Mouse (Mus musculus): ENCODE measurements around the gene Mip.
"Not testable (repeated sequence)": the region's sequence is repeated elsewhere in the genome, so short reads cannot be mapped to it uniquely, and the experiment has no call there.

Gene Mip

GRCm38 (mm10) chr10:128211390-128212108, 14.1 kb upstream of the Mip start, which contains the start of gene Spryd4:
Spryd4 (minus strand) TSS chr10:128211807.
- DNase-seq (ENCODE audit: low read depth in 2 of 2, low spot score in 2 of 2): peak; percentile 81 to 87

GRCm38 (mm10) chr10:128212148-128212547, 13.5 kb upstream of the Mip start:
- no peak for DNase-seq (ENCODE audit: low read depth in 2 of 2, low spot score in 2 of 2)

DNA sequence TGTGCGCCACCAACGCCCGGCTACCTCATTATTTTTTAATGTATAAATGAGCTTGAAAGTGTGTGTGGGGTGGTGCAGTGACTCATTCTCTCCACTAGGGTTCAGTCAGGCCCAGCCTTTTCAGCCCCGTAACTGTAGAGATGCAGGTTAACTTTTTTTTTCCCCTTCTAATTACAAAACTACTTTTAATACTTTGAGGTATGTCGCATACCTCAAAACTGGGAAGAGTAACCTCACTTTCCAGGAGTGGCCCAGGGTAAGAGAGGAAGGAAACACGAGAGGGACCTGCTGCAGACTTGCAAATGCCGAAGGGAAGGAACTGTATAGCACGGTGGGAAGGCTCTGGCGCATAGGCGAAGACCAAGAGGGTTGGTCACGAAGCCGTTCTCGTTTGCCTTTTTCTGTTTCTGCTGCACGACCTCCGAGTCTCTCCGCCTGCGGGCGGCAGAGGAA, 12.7 kb upstream of the Mip start:
- peak; percentile 61 to 80 for DNase-seq (ENCODE audit: low read depth in 2 of 2, low spot score in 2 of 2)

GRCm38 (mm10) chr10:128214112-128214511, 11.5 kb upstream of the Mip start:
- DNase-seq (ENCODE audit: low read depth in 2 of 2, low spot score in 2 of 2): not testable (repeated sequence)

DNA sequence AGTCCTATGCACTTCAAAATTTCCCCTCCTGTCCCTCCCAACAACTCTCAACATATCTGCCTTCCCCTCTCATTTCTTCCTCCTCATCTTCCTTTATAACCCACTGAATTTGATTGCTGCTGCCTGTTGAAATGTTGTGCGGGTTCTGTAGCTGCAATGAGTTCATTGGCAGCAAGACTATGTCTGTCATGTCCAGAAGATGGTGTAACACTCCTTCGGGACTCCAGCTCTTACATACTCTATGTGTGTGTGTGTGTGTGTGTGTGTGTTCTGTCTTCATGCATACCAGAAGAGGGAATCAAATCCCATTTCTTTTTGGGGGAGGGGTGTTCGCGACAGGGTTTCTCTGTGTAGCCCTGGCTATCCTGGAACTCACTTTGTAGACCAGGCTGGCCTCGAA, 10.7 kb upstream of the Mip start:
- DNase-seq (ENCODE audit: low read depth in 2 of 2, low spot score in 2 of 2): no peak

DNA sequence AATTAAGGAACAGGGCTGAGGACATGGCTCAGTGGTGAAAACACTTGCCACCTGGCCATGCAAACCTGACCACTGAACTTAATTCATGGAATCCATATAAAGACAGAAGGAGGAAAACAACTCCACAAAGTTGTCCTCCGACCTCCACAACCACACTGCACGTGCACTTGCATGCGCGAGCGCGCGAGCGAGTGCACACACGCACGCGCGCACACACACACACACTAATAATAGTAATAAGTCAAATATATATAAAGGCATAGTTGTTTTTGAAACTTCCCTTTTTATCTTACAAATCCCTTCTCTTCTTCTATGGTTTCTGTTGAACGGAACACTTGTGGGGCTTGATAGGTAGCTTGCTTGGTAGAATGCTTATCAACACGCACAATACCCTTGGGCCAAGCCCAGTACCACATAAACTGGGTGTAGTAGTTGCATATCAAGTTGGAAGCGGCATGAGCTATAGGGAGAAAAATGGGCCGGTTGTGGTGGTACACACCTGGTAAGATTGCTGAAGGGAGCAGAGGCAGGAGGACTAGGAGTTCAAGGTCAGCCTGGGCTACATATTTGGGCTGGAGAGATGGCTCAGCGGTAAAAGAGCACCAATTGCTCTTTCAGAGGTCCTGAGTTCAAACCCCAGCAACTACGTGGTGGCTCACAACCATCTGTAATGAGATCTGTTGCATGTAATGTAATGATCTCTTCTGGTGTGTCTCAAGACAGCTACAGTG, 7.1 kb upstream of the Mip start:
- DNase-seq (ENCODE audit: low read depth in 2 of 2, low spot score in 2 of 2): no peak

GRCm38 (mm10) chr10:128221533-128222286, 3.9 kb upstream of the Mip start:
- DNase-seq (ENCODE audit: low read depth in 2 of 2, low spot score in 2 of 2): peak in 1 of 2 experiments; percentile 8

DNA sequence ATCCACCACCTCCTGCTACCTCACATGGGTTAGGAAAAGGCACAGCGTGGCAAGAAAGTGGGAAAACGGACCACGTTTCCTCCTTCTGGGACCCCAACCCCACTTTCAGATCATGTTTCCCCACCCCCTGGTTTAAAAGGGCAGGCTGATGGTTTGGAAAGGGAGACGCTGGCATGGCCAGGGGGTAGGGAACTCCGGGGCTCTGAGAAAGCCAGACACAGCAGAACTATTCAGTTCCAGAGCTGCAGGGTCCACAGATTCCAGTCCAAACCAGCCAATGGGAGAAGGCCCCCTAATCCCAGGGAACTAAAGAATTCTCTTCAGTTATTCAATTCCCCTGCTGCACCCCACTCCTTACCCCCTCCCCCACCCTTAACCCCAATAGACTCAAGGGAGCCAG, 574 bp upstream of the Mip start:
- DNase-seq (ENCODE audit: low read depth in 2 of 2, low spot score in 2 of 2): no peak

DNA sequence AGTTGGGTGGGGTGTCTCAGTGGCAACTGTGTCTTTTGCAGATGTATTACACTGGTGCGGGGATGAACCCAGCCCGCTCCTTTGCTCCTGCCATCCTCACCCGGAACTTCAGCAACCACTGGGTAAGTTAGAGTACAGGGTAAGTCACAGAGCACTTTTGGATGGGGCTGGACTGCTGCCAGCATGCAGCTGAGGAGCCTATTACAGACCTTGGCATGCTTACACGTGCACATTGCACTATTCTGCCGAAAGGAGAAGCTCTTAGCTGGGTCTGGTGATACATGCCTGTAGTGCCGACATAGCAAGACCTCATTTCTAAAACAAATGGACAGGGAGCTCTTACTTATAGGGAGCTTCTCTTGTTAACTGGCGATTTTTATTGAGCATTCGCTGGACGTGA, 2.0 kb downstream of the Mip start:
- DNase-seq (ENCODE audit: low read depth in 2 of 2, low spot score in 2 of 2): no peak

GRCm38 (mm10) chr10:128228009-128228408, 2.4 kb downstream of the Mip start:
- DNase-seq (ENCODE audit: low read depth in 2 of 2, low spot score in 2 of 2): no peak

DNA sequence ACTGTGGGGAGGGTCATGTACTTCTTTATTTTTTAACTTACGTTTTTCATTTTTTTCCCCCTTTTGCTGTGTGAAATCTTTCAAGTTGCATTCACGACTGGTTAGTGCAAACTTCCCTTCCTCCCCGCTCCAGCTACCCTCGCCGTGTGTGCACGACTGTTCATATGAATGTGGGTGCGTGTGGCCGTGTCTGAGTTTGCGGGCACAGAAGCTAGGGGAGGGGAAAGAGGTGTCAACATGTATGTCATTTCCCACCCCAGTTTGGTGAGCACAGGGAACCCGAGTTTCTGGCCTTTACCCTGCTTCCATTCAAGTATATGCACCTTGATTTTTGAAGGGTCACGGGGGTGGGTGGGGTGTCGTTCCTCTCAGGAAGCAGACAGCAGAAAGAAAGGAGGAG, 4.9 kb downstream of the Mip start:
- DNase-seq (ENCODE audit: low read depth in 2 of 2, low spot score in 2 of 2): peak in 1 of 2 experiments; percentile 20

- DNase-seq (ENCODE audit: low read depth in 2 of 2, low spot score in 2 of 2): no peak
Observed at GRCm38 (mm10) chr10:128231146-128231545, 5.5 kb downstream of the Mip start.

- DNase-seq (ENCODE audit: low read depth in 2 of 2, low spot score in 2 of 2): peak; percentile 83 to 90
Observed at GRCm38 (mm10) chr10:128231697-128232419, 6.2 kb downstream of the Mip start, which contains the start of gene Timeless. Timeless (plus strand) TSS chr10:128232065.

GRCm38 (mm10) chr10:128232420-128232985, 6.9 kb downstream of the Mip start:
- DNase-seq (ENCODE audit: low read depth in 2 of 2, low spot score in 2 of 2): peak; percentile 53 to 65

- no peak for DNase-seq (ENCODE audit: low read depth in 2 of 2, low spot score in 2 of 2)
Observed at GRCm38 (mm10) chr10:128236321-128236720, 10.7 kb downstream of the Mip start.

GRCm38 (mm10) chr10:128237807-128238480, 12.3 kb downstream of the Mip start:
- DNase-seq (ENCODE audit: low read depth in 2 of 2, low spot score in 2 of 2): no peak

DNA sequence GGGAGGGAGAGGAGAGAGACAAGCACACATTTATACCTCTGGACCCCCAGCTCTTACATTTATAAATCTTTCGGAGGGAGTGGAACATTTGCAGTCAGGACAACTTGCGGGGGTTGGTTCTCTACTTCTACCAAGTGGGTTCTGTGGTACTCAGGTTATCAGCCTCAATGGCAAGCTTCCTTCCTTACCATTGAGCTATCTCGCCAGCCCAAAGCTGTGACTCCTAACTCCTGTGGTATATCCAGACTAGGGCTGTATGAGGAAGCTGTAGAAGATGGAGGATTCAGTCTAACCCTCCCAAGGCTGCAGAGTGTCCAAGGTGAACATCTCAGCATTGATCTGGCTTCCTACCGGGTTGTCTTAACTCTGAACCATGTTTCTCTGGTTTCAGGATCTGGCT, 13.5 kb downstream of the Mip start:
- no peak for DNase-seq (ENCODE audit: low read depth in 2 of 2, low spot score in 2 of 2)

- no peak for DNase-seq (ENCODE audit: low read depth in 2 of 2, low spot score in 2 of 2)
Observed at GRCm38 (mm10) chr10:128240131-128240530, 14.5 kb downstream of the Mip start.

GRCm38 (mm10) chr10:128243252-128243651, 17.6 kb downstream of the Mip start:
- no peak for DNase-seq (ENCODE audit: low read depth in 2 of 2, low spot score in 2 of 2)

- DNase-seq (ENCODE audit: low read depth in 2 of 2, low spot score in 2 of 2): no peak
Observed at GRCm38 (mm10) chr10:128244121-128244520, 18.5 kb downstream of the Mip start.
